Mouse (Mus musculus): Measurements from ENCODE around the gene Fam166a.

DNA sequence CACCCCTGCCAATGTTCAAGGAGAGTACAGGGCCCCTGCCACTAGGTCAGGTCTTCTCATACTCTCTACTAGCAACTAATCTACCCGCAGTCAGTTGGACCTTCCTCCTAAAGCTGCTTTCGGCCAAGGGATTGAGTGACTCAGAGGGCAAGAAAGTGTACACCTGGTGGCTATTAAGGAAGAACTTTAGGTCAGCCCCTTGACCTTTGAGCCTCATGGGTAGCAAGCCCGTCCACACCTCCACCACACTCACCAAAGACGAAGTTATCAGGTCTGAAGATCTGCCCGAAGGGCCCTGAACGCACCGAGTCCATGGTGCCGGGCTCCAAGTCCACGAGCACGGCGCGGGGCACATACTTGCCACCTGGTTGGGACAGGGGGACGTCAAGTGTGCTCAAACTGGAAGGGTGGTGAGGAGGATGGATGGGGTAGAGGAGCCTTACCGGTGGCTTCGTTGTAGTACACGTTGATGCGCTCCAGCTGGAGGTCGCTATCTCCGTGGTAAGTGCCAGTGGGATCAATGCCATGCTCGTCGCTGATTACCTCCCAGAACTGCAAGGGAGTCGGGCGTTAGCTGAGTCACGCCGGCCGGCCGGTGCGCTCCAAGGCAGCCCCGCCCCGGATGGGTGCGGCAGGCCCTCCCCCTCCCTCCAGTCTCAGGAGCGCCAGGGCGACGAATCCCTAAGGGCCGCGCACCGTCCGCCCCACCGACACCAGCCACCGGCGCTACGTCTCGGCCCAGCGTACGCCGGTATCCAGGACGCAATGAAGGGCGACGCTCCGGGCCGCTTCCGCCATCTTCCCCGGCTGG, 5.3 kb downstream of the Fam166a start:
- TF ChIP-seq CTCF (IDR thresholded peaks at IDR 0.05; ENCODE audit: low read depth) (no peak), EP300 (optimal IDR thresholded peaks at IDR 0.05) (no peak)

Data from stomach, postnatal 0 days (tissue).